Mouse (Mus musculus) frontal cortex, postnatal 10 days (tissue): ENCODE data around the gene Sdhaf3.
A peak's percentile ranks its signal among the peaks of the same experiment; 100 is the strongest.
"Not testable (repeated sequence)": the region's sequence is repeated elsewhere in the genome, so short reads cannot be mapped to it uniquely, and the experiment has no call there.

Experiments used
- DNase-seq, 2 experiments: peaks; one replicate each; pipeline ENCODE4 v3.0.0; 2022; ENCODE audit warnings: low spot score in 2 of 2, mixed read lengths in 1 of 2

The Sdhaf3 gene

DNA sequence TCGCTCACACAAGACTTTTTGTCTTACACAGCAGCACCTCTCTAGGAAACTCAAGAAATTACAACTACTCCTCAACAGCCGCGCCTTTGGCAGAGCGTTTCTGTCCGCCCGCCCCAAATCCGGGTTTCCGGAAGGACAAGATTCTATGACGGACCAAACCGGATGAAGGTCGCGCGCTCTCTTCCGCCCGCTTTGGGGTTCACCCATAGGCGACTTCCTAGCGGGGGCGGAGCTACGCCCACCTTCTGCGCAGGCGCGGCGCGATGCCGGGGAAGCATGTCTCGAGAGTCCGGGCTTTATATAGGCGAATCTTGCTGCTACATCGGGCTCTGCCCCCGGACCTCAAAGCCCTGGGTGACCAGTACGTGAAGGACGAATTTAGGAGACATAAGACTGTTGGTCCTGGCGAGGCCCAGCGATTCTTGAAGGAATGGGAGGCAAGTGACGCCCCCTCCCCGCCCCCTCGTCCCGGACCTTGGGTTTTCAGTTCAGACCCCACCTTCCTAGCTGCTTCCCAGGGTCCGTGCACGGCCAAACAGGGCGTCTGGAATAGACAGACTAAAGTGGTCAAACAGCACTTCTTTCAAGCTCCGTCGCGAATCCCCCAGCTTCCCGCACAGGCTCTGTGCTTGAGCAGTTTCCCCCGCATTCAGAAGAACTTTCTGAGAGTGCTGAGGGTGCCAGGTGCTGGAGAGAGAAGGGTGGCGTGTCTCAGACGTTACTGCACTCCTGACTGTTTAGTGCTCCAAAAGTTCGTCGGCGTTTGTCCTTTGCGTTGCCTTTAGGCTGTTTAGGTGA lies at the start of gene Sdhaf3:
Sdhaf3 (plus strand) TSS at position 241 of the 798 bp plus-strand sequence.
- DNase-seq, result peak; percentile 93 to 96

DNA sequence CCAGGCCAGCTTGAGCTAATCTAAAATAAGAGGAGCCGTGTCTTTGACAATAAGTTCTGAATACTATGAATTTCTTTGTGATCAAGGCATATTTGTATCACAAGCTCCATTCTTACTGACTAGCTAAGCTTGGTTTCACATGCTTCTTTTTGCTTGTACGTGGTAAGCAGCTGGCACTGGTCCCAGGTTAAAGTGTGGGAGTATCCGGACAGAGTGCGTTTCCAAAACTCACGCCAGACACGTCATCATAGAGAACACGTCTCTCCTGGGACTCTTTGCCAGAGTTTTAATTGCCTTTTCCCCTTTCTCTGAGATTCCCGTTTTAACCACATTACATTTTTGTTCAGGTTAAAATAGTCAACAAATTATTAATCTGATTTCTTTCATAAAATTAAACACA lies 46.2 kb upstream of the Sdhaf3 start:
- DNase-seq, result no peak

DNA sequence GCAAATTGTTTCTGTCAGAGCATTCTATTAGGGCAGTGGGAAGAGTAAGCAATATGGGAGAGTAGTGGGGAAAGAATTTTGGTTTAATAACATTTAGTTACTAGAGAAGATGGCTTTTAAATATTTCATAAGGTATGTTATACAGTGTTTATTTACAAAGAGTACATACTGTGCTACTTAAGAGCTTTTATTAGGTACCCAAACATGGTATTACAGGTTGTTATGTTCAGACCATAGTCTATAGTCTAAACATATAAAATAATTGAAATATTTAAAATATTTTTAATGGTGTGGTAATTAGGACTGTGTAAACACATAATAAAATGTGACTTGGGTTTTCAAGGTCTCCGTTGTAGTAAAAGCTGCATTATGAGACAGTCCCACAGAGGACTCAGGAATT lies 41.5 kb upstream of the Sdhaf3 start:
- DNase-seq, result no peak

DNA sequence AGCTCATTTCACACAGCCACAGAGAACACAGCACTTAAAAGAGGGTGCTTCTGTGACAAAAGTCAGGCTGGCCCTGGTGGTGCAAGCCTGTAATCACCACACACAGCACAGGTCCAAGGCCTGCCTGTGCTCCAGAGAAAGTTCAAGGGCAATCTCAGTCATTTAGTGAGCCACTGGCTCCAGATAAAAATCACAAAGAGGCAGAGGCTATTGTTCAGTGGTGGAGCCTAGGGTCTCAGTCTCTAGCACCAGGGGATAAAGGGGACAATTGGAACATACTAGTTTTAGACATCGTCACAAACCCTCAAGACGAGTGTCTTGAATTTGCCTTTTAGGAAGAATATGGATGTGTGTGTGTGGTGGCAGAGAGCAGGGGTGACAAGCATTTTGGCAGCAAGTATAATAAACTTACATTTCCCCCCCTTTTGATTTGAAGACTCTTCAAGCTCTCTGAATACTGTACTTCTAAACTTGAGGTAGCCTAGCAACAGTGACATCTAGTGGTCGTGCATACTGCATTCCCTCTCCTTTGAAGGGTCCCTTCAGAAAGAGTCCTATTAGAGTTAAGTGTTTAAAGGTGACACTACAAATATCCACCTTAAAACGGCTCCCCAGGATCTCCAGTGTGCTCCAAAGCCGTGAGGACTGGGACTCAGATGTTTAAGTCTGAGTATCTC lies 40.8 kb upstream of the Sdhaf3 start:
- peak in 1 of 2 experiments; percentile 29 for DNase-seq

DNA sequence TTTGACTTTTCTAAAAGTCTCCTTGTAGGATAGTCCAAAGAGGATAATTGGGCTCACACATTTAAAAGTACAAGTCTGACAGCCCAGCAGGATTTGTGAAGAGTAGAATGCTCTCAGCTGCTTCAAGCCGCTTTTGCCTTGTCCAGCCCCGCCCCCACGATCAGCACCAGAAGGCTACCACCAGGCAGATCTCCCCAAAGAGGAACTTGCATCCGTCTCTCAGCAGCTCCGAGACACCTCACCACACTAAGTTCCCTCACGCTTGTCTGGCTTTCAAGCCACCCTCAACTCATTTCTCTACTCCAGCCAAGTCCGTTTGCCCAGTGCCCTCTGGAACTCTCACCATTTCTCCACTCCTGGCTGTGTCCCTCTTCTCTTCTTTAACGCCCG lies 40.3 kb upstream of the Sdhaf3 start:
- DNase-seq, result no peak

DNA sequence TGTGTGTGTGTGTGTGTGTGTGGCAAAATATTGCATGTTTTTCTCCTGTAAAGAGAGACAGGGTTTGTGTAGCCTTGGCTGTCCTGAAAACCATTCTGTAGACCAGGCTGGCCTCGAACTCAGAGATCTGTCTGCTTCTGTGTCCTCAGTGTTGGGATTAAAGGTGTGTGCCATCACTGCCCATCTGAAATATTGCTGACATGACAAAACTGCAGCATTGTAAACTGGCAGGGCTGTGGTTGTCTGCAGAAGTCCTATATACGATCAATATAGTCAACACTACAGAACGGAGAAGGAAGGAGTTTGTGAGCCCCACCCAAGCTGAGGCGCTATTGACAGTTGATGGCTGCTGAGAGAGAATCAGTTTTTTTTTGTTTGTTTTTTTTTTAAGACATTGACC lies 38.5 kb upstream of the Sdhaf3 start:
- no peak for DNase-seq

DNA sequence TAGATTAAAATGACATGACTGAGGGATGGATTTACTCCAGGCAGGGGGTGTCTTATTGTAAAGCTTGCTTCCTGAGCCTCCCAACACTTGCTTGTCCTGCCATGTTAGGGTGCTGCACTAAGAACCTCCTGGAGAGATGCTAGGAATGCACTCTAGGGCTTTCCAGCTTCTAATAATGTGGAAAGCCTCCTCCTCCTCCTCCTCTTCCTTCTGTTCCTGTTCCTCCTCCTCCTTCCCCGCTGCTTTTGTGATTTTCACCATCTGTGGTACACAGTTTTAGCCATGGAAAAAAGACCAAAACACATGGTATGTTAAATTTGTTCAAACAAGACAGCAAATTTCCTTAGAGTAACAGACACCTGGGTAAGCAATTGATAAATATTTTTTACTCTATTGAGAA lies 30.5 kb upstream of the Sdhaf3 start:
- DNase-seq, result no peak

DNA sequence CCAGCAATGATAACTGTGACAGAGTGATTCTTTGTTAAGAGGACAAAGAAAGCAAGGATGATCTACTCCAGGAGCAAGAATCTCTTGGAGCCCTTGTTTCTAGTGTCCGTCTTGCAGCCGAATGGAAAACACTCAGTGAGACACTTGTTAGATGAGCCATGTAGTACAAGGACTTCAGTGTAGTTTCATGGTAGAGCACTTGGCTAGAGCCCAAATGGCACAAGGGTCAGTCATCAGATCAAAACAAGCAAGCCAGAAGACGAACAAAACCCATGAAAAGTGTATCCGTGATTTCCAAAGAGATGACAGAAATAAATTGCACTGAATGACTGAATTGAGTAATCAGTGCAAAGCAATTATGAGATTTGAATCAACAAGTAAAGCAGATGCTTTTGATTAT lies 25.0 kb upstream of the Sdhaf3 start:
- DNase-seq, result no peak

DNA sequence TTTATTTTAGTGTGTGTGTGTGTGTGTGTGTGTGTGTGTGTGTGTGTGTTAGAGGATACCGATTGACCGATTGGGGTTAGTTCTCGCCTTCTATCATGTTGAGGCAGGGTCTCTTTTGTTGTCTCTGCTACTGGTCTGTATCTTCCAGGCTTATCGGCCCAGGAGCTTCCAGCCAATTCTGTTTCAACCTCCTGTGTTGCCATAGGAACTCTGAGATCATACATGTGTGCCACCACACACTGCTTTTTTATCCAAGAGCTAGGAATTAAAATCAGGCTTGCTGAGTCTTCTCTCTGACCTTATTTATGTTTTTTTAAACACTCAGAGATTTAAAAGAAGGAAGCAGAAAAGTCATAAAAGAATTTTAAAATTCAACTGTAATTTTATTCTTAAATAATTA lies 24.3 kb upstream of the Sdhaf3 start:
- DNase-seq, result no peak

DNA sequence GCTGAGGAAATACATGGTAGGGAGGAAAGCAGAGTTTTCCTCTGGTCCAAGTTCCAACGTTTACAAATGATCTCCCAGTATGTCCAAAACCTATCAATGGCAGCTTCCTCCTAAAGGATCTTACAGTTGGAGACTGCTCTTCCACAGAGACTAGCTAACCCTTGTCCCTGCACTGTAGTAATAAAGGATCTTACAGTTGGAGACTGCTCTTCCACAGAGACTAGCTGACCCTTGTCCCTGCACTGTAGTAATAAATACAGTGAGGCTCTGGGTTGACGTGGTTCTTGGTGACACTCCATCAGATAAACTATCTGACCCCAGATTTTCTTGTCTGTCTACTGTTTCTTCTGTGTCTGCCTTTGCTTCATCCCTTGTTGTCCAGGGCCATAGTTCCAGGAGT lies 15.0 kb upstream of the Sdhaf3 start:
- no peak for DNase-seq

DNA sequence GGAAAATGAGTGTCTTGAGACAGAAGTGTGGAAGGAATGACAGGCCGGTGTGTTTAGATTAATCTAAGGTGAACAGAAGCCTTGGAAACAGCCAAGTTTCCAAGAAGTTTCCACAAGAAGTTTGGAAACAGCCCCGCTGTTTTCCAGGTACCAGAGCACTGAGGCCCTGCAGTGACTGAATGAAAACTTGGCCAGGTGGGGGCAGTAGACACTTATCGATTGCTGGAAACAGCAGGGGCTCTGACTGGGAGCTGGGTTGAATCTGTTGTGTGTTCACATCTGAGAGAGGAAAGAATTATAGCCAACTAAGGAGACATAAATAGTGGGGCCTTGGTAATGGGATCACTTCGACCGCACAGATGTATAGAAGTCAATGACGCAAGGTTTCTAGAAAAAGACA lies 13.0 kb upstream of the Sdhaf3 start:
- DNase-seq, result no peak

DNA sequence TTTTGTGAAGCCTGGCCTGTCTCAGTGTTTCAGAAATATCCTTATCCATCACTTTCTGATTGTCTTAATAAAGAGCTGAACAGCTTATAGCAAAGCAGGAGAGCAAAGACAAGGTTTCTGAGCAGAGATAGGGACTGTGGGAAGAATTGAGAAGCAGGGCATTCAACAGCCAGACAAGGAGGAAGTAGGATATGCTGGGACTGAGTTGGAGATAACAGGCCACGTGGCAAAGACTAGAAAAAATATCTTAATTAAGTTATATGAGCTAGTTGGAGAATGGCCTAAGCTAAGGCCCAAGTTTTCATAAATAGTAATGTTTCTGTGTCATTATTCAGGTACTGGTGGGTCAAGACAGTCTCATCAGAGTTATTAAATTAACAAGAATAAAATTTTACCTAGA lies 8.2 kb upstream of the Sdhaf3 start:
- no peak for DNase-seq

DNA sequence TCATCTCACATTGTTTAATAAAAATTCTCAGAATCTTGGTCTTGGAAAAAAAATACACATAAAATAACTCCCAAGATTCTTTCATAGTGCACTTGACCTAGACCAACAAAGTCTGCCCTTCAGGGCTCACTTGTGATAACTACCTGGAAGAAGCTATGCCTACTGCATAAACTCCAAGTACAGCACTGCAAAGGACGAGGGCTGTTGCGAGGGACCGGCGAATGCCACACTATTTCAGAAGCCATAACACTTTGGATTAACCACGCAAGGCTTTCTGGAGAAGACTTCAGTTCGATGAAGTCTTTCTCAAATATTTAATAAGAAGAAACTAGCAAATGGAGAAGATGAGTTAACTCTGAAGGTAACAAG lies 425 bp upstream of the Sdhaf3 start:
- no peak for DNase-seq

DNA sequence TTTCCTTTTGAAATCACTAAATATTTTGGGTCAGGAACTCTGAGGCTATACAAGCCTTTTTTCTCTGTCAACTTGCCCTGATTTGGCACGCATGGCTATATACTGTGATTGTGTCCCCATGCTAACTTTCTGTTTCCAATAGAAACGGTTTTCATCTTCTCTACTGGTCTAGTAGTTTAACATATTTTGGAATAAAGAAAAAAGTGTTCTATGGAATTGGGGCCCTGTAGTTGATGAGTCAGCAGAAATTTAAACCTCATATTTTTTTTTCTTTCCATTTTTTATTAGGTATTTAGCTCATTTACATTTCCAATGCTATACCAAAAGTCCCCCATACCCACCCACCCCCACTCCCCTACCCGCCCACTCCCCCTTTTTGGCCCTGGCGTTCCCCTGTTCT lies 3.4 kb downstream of the Sdhaf3 start:
- not testable (repeated sequence) for DNase-seq

DNA sequence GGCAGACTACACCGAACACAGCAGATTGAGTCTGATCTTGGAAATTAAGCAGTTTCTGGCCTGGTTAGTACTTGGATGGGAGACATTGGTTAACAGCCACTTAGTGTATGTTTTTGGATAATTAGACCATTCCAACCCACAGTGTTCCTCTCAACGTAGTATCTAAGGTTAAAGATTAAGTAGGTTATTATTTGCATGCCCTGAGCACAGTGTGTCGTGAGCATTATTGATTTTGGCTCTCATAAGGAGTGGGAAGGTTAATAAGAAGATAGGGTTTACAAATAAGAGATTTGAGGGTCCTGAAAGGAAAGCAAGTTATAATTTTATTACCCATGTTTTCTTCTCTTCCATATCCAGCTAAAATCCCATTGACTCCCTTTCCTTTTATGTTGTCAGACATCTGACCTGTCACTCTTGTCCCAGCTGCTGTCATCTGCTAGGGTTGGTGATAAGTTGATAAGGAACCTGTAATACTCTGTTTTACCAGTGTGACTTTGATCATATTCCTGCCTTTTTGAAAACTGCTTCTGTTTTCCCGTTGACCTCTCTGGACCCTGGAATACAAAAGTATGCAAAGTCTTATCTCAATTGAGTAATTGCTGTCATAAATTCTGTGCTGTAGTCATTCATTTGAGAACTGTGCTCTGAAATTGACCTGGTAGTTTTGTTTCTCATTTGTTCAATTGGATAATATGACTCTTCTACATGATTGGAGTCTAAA lies 41.6 kb downstream of the Sdhaf3 start:
- no peak for DNase-seq

DNA sequence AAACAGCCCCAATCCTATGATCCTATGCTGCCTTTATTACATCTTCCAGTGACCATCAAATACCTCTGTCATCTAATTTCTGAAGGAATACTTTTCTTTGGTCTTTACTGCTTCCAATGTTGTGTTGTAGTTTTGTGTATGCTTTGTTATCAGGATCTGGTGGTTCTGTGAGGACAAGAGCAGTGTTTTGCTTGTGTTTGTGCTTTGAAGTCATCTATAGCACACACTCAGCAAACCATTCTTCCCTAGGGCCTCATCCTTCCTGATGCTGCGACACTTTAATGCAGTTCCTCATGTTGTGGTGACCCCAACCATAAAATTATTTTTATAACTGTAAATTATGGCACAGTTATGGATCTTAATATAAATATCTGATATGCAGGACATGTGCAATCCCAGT lies 42.2 kb downstream of the Sdhaf3 start:
- no peak for DNase-seq

DNA sequence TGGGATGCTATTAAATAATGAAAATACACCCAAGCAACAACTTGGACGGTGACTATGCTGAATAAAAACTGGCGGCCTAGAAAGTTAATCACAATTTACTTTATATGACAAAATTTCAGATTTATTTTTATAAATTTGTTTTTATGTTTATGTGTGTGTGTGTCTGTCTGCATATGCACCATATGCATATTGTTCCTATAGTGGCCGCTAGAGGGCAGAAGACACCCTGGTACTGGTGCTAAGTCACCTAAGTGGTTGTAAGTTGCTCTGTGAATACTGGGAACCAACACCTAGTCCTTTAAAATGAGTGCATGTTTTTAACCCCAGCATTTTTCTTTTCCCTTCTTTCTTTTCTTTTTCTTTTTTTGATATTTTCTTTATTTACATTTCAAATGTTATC lies 43.2 kb downstream of the Sdhaf3 start:
- DNase-seq, result no peak

DNA sequence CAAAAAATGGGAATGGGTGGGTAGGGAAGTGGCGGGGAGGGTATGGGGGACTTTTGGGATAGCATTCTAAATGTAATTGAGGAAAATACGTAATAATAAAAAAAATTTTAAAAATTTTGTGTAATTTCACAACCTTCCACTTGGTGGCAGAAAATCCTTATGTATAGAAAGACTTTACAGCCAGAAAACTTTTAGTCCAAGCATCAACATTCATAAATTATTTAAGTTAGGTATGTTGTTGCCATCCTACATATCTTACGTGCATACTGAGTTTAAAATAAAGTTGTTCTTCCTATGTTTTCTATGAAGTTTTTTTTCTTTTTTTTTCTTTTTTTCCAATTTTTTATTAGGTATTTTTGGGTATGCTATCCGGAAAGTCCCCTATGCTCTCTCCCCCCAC lies 47.3 kb downstream of the Sdhaf3 start:
- DNase-seq, result no peak

DNA sequence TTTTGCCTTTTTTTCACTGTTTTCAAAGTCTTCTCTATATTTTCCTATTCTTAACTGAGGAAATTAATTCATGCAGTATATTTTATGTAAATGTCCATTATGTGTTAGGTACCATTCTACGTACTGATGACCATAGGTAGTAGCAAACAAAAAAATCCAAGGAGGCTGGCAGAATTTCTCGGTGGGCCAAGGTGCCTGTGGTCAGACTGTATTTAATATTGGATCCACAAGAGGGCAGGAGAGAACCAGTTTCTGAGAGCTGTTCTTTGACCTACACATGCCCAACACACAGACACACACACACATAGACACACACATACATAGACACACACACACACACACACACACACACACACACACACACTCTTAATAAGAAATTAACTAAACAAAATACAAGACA lies 48.2 kb downstream of the Sdhaf3 start:
- no peak for DNase-seq

DNA sequence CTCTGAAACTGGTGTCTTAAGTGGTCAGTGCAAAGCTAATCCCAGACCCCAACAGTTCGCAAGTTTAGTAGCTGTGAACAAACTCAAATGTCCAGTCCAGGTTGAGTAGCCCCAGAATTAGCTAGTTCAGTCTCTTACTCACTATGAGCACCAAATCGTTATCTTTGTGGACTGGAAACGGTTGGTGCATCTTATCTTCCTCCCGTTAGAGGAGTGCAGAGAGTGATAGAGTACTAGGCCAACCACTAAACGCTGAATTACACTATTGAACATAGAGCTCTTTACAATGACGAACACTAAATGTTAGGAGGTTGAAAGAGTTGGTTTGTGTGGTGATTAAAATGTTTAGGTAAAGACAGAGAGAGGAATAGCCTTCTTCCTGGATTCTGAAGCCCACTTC lies 82.3 kb downstream of the Sdhaf3 start:
- no peak for DNase-seq

DNA sequence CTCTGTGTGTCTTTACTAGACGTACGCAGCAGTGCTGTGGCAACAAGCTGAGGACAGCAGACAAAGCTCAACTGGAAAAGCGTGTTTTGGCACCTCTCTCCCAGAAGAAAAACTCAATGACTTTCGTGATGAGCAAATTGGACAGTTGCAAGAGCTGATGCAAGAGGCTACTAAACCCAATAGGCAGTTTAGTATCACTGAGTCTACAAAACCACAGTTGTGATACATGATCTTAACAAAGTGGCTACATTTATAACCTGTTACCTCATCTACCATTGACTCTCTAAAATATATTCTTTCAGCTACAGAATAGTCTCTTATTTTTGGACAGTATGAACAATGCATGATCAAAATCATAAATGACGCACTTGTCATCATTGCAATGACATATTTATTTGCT lies 83.0 kb downstream of the Sdhaf3 start:
- no peak for DNase-seq

DNA sequence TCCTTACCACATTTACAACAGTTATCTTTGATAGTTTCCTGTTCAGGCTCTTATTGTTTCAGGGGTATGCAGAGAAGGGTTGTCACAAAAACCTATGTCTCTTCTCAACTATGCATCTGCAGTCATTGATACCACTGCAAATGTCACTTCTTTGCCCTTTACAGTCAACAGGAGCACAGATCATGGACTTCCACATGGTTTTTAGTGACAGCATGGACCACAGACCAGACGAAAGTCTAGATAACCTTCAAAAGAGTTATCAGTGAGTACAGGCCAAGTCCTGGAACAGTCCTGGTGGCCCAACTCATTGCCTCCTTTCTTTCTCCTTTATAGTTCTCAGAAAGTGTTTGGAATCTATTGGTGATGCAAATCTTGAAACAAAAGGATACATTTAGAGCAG lies 86.1 kb downstream of the Sdhaf3 start:
- no peak for DNase-seq

DNA sequence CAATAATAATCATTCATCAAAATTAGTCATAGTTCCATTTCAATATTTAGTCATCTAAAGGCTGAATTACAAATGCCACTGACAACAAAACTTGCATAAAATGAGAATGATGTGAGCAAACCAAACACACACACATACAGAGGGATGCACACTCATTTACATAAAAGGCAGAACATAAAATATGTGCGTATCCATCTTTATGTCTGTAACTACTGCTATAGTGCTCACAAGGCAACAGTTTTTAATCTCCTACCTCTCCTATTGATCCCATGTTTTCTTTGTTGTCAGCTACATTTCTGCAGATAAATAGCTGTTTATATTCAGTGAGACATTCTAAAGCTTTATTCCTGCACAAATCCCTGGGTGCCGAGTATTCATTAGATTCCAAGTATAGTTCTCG lies 107.0 kb downstream of the Sdhaf3 start:
- DNase-seq, result no peak
